Mouse (Mus musculus) embryonic facial prominence, embryonic 14.5 days (tissue): Measurements from ENCODE around the gene Gm20388. TPM values are rescaled to one million over a fixed set of nuclear protein-coding genes. Genes with fewer than 3 reads are reported as not detected.

Experiments
- ATAC-seq: fragments of 200-750 bp; cut with Nextera tagmentation; 2 replicates; pipeline ENCODE4 v1.8.0; 2017; ENCODE audit warnings: low read depth, moderate number of reproducible peaks, moderate TSS enrichment
- DNase-seq: peaks from one replicate; pipeline ENCODE4 v3.0.0-alpha.2; 2015; ENCODE audit warnings: low spot score
- H3K27ac ChIP-seq: fragments of 300-500 bp; sonication (generic); replicated peaks from 2 replicates; pipeline ENCODE4 v1.5.1; 2014; ENCODE audit warnings: low read depth, mild to moderate bottlenecking, low read length, moderate library complexity
- H3K27me3 ChIP-seq: fragments of 300-500 bp; sonication (generic); replicated peaks from 2 replicates; pipeline ENCODE4 v1.6.1; 2014; ENCODE audit warnings: low read length; ENCODE audit not compliant: control insufficient read depth, insufficient read depth
- H3K36me3 ChIP-seq: fragments of 300-500 bp; sonication (generic); 2 replicates; pipeline ENCODE4 v1.6.1; 2014; ENCODE audit warnings: low read length, mixed read lengths; ENCODE audit not compliant: control insufficient read depth, insufficient read depth
- H3K4me1 ChIP-seq: fragments of 300-500 bp; sonication (generic); 2 replicates; pipeline ENCODE4 v1.6.1; 2014; ENCODE audit warnings: antibody characterized with exemption, low read length; ENCODE audit not compliant: control insufficient read depth, insufficient read depth
- H3K4me2 ChIP-seq: fragments of 300-500 bp; sonication (generic); 2 replicates; pipeline ENCODE4 v1.6.1; 2014; ENCODE audit warnings: low read depth, mild to moderate bottlenecking, low read length, moderate library complexity, mixed read lengths
- H3K4me3 ChIP-seq: fragments of 300-500 bp; sonication (generic); 2 replicates; pipeline ENCODE4 v1.5.1; 2014; ENCODE audit warnings: low read depth, mild to moderate bottlenecking, low read length
- H3K9ac ChIP-seq: fragments of 300-500 bp; sonication (generic); 2 replicates; pipeline ENCODE4 v1.6.1; 2014; ENCODE audit warnings: low read depth, mild to moderate bottlenecking, low read length, moderate library complexity, mixed read lengths
- H3K9me3 ChIP-seq: fragments of 300-500 bp; sonication (generic); 2 replicates; pipeline ENCODE4 v1.6.1; 2016; ENCODE audit warnings: low read length; ENCODE audit not compliant: control insufficient read depth
- WGBS: fragments of 180-500 bp; shearing (Covaris S2); extraction: QIAGEN DNeasy Blood & Tissue Kit; methylation state at CpG from one replicate; pipeline ENCODE4 v1.1.7; 2014; 5-methylcytosine and 5-hydroxymethylcytosine counted together
- polyA plus RNA-seq: library from polyadenylated mRNA; unstranded; fragments of >200 nt; fragmentation: Nextera tagmentation; extraction: Ambion mirVana; gene quantifications from 2 replicates; pipeline ENCODE4 v1.2.1, GENCODE M21; 2014

Gene Gm20388
- polyA plus RNA-seq, 1 experiment from 2014 or later: not detected

DNA sequence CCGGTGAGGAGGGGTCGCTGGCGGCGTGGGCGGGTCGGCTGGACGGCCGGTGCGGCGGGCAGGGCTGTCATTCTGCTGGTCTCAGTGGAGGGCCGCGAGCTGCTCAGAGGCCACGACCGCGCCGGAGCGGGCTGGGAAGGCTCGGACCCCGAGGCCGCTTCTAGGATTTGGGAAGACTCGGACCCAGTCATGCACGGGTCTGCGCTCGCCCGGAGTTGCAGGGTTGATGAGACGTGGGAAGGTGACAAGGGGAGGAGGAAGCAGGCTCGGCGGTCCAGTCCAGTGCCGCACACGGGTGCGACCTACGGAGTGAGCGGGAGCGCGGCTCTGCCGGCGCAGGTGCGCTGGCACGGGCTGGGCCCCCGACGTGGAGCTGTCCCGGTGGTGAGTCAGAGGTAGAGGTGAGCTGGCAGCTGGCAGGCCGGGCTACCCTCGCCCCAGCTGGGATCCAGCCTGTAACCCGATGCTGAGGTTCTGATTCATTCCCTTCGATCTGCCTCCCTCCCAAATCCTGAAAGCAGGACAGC lies 203.7 kb downstream of the Gm20388 start:
- Histone ChIP-seq H3K9ac (peak overlapping the region; percentile 73), H3K4me1 (0 out of 2 replicates have a peak, but pooled peaks cover 6% of the 10 kb centered on the region), H3K9me3 (no peaks in the 10 kb centered on the region), H3K4me2 (peak overlapping the region; percentile 98), H3K4me3 (peak overlapping the region; percentile 78), H3K27ac (no peak overlapping the region), H3K27me3 (peaks cover 29% of the 10 kb centered on the region), H3K36me3 (no peaks in the 10 kb centered on the region)
- ATAC-seq: peak; percentile 41; the same call in 1 of the 2 replicates
- 3% methylated on average over 17 of the region's 46 CpGs for WGBS
- no peak for DNase-seq

DNA sequence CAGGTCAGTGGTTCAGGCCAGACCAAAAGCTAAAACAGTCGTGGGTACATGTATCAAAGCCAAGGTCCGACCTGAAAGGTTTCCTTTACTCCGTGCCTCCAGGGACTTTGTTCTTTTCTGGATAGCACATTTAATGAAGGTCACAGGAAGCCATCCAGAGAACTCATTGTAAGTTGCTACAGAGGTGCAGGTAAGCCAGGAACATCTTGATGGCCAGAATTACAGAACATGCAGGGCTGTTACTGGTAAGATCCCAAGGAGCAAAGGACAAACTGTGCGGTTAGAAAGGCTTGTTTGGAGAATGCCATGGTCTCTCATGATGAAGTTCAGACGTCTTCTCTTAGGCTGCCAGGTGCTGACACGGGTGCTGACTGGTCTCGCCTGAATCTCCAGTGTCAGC lies 206.0 kb downstream of the Gm20388 start:
- no peaks in the 10 kb centered on the region for H3K9me3 ChIP-seq
- H3K4me3 ChIP-seq: no peak overlapping the region
- H3K36me3 ChIP-seq: no peaks in the 10 kb centered on the region
- ATAC-seq (no peak), DNase-seq (no peak)
- no peak overlapping the region for H3K9ac ChIP-seq
- H3K27ac ChIP-seq: no peak overlapping the region
- no peak overlapping the region for H3K4me2 ChIP-seq
- 69% methylated on average over 7 of the region's 7 CpGs for WGBS
- H3K27me3 ChIP-seq: peaks cover 29% of the 10 kb centered on the region
- H3K4me1 ChIP-seq: 0 out of 2 replicates have a peak, but pooled peaks cover 9% of the 10 kb centered on the region

DNA sequence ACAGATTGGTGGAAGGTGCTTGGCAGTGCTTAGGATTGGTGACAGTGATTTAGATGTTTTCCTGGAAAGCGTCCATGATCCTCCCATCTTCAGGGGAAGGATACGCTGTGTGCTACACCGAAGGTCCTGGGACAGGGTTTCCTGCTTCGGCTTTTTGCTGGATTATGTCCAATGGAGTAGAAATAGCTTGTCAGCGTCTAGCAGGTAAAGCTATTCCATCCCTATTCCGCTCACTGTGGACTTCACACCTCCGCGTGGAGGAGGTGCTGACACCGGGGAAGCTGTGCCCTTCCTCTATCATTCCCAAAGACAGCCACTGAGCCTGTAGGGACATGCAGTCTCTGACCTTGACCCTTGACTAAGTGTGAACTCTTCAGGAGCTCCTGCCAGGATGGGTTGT lies 207.5 kb downstream of the Gm20388 start:
- WGBS: 86% methylated on average over 9 of the region's 9 CpGs
- 0 out of 2 replicates have a peak, but pooled peaks cover 6% of the 10 kb centered on the region for H3K4me1 ChIP-seq
- H3K4me3 ChIP-seq: no peak overlapping the region
- no peaks in the 10 kb centered on the region for H3K36me3 ChIP-seq
- H3K27me3 ChIP-seq: peaks cover 29% of the 10 kb centered on the region
- ATAC-seq (no peak), DNase-seq (no peak)
- H3K4me2 ChIP-seq: no peak overlapping the region
- no peak overlapping the region for H3K27ac ChIP-seq
- no peaks in the 10 kb centered on the region for H3K9me3 ChIP-seq
- no peak overlapping the region for H3K9ac ChIP-seq

DNA sequence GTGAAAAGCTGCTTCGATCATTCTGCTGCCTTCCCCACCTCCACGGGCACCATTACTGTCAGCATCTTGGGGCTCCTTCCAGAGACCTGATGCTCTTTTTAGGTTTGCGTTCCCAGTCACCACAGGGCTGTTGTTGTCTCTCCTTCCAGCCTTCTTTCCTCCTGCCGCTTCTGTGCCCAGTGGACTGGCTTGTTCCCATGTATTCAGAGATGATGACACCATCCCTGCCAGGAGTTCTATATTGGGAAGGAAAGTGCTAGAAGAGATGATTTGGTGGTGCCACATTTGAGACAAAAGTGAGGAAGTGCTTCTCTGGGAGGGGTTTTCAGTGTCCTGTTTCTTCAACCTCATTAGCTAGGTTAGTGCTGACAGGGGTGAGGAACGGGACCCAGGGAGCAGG lies 208.2 kb downstream of the Gm20388 start:
- peaks cover 29% of the 10 kb centered on the region for H3K27me3 ChIP-seq
- H3K9me3 ChIP-seq: no peaks in the 10 kb centered on the region
- H3K4me2 ChIP-seq: no peak overlapping the region
- 77% methylated on average over 5 of the region's 5 CpGs for whole genome bisulfite sequencing
- no peak overlapping the region for H3K4me3 ChIP-seq
- H3K36me3 ChIP-seq: no peaks in the 10 kb centered on the region
- DNase-seq (no peak), ATAC-seq (no peak)
- H3K4me1 ChIP-seq: 0 out of 2 replicates have a peak, but pooled peaks cover 3% of the 10 kb centered on the region
- H3K9ac ChIP-seq: no peak overlapping the region
- no peak overlapping the region for H3K27ac ChIP-seq

DNA sequence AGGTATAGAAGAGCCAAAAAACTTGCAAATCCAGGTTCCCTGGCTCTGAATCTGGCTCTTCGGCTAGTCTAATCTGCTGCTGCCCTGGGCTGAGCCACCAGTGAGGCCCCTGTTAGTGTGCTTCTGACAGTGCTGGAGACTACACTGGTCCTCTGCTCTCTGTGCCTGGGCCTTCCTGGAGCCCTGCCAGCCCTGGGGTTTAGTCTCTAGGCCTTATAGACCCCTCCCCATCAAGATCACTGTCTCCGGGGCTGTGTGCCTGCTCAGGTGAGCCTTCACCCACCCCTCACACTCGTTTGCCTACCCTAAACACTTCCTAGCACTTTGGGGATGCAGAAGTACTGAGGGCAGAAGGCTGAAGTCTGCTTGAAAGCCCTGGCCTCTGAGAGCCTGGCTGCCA lies 208.8 kb downstream of the Gm20388 start:
- Histone ChIP-seq H3K9me3 (no peaks in the 10 kb centered on the region), H3K27ac (no peak overlapping the region), H3K4me2 (no peak overlapping the region), H3K9ac (no peak overlapping the region), H3K36me3 (no peaks in the 10 kb centered on the region), H3K4me1 (0 out of 2 replicates have a peak, but pooled peaks cover 3% of the 10 kb centered on the region), H3K4me3 (no peak overlapping the region), H3K27me3 (peaks cover 25% of the 10 kb centered on the region)
- DNase-seq (no peak), ATAC-seq (no peak)
- 68% methylated on average over 3 of the region's 3 CpGs for WGBS

DNA sequence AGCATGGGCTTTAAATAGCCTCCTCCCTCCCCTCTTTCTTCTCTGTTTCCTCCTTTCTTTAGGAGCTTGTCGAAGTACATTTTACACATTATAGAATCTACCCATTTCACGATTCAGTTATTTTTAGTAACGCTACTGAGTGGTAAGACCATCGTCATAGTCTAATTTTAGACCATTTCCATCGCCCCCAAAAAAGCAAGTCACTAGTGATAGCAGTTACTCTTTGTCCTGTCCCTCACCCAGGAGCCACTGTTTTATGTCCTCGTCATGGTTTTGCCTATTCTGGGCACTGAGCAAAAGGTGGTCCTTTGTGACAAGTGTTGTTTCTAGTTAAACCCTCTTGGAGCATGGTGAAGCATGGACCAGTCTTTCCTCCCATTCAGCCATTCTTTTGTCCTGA lies 209.3 kb downstream of the Gm20388 start:
- Histone ChIP-seq H3K9me3 (no peaks in the 10 kb centered on the region), H3K4me1 (0 out of 2 replicates have a peak, but pooled peaks cover 3% of the 10 kb centered on the region), H3K4me3 (no peak overlapping the region), H3K27ac (no peak overlapping the region), H3K36me3 (no peaks in the 10 kb centered on the region), H3K9ac (no peak overlapping the region), H3K27me3 (peaks cover 20% of the 10 kb centered on the region), H3K4me2 (no peak overlapping the region)
- WGBS: 76% methylated on average over 6 of the region's 6 CpGs
- ATAC-seq: no peak
- no peak for DNase-seq

DNA sequence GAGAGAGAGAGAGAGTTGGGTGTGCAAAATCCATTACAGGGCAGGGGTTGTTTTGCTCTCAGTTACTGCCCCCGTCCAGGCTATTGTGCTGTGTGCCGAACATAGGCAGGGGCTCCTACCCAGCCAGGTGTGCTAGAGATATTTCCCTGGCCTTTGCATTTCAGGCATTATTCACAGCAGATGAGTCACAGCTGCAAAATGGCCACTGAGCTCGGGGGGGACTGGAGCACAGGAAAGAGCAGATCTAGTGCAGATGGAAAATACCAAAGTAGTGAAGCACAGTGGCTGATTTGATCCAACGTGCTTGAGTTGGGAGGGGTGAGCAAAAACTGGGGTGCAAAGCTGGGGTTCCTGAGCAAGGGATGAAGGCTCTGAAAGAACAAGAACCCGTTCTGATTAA lies 210.3 kb downstream of the Gm20388 start:
- 0 out of 2 replicates have a peak, but pooled peaks cover 3% of the 10 kb centered on the region for H3K4me1 ChIP-seq

DNA sequence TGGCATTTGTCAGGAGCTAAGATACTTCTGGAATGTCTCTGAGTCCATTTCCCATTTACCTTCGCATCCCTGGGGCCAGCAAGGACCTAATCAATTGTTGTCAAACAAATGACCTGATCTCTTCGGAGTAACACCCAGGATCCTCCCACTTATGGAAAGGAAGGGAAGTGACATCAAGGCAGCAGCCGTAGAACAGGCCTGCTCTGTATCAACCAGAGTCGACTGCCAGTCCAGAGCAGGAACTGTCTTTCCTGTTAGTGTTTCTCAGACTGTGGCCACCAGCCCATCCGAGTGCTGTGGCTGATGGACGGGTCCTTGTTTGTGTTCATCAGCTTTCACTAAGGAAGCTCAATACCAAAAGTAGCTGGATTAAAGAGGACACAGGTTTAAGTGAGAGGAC lies 213.6 kb downstream of the Gm20388 start:
- 39% methylated on average over 6 of the region's 6 CpGs for WGBS
- DNase-seq (no peak), ATAC-seq (no peak)
- Histone ChIP-seq H3K9me3 (no peaks in the 10 kb centered on the region), H3K27me3 (no peaks in the 10 kb centered on the region), H3K36me3 (no peaks in the 10 kb centered on the region), H3K27ac (no peak overlapping the region), H3K4me3 (no peak overlapping the region), H3K4me2 (no peak overlapping the region), H3K9ac (no peak overlapping the region), H3K4me1 (0 out of 2 replicates have a peak, but pooled peaks cover 8% of the 10 kb centered on the region)

More for the DNA sequence above, 210.3 kb downstream of the Gm20388 start:
- Histone ChIP-seq H3K9ac (no peak overlapping the region), H3K36me3 (no peaks in the 10 kb centered on the region), H3K4me2 (no peak overlapping the region), H3K27ac (no peak overlapping the region), H3K4me3 (no peak overlapping the region), H3K9me3 (no peaks in the 10 kb centered on the region), H3K27me3 (peaks cover 10% of the 10 kb centered on the region)
- no peak for DNase-seq
- 44% methylated on average over 5 of the region's 5 CpGs for WGBS
- ATAC-seq: no peak

DNA sequence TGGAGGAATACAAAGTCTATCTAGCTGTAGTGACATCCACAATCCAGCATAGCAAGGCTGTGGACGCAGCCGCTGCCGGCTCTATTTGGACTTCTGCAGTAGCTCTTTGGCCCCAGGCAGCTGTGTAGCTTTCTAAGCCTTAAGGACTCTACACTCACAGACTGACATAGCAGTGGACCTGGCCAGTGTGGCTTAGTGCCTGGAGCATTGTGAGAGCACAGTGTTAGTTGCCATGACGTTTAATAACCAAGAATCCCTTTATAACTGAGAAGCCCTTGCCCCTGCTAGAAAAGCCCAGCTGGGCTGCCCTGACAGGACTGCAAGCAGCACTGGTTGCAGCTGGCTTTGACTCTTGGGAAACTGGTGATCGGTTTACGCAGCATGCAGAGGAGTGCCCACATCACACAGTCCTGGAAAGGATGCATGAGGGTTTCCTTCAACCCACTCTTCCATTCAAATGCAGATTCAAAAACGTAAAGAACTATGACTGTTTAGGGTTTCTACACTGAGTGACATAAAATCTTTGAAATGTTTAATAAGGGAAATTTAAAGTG lies 214.3 kb downstream of the Gm20388 start:
- Histone ChIP-seq H3K27me3 (no peaks in the 10 kb centered on the region), H3K4me3 (no peak overlapping the region), H3K9me3 (no peaks in the 10 kb centered on the region), H3K4me1 (0 out of 2 replicates have a peak, but pooled peaks cover 8% of the 10 kb centered on the region), H3K9ac (no peak overlapping the region), H3K27ac (no peak overlapping the region), H3K36me3 (no peaks in the 10 kb centered on the region), H3K4me2 (no peak overlapping the region)
- 45% methylated on average over 7 of the region's 7 CpGs for WGBS
- ATAC-seq (peak; percentile 47; the same call in 1 of the 2 replicates), DNase-seq (peak; percentile 27)
